Mouse (Mus musculus) brain, embryonic 14.5 days (tissue): ENCODE measurements around the gene Etv3.

Experiments used
- CTCF ChIP-seq: fragments of 200-500 bp; IDR thresholded peaks from 2 replicates; pipeline ENCODE4 v1.5.1; 2012; ENCODE audit warnings: inconsistent platforms, mild to moderate bottlenecking, moderate library complexity, borderline replicate concordance; ENCODE audit not compliant: insufficient read depth, insufficient read length; ENCODE audit errors: extremely low read depth
- POLR2A ChIP-seq: fragments of 200-500 bp; IDR thresholded peaks from 2 replicates; pipeline ENCODE4 v1.6.1; 2012; ENCODE audit warnings: mild to moderate bottlenecking, inconsistent platforms, borderline replicate concordance; ENCODE audit not compliant: poor library complexity, insufficient read depth, insufficient read length, severe bottlenecking; ENCODE audit errors: extremely low read depth

GRCm38 (mm10) chr3:87563466-87563865 is 38.3 kb downstream of the Etv3 start:
- TF ChIP-seq CTCF (no peak), POLR2A (no peak)
